Mouse (Mus musculus) midbrain, embryonic 11.5 days (tissue): Measurements from ENCODE around the gene Foxp1. TPM values are rescaled to one million over a fixed set of nuclear protein-coding genes. Genes with fewer than 3 reads are reported as not detected.

Experiments used
- ATAC-seq: fragments of 200-750 bp; cut with Nextera tagmentation; 2 replicates; pipeline ENCODE4 v1.8.0; 2017; ENCODE audit warnings: moderate TSS enrichment, moderate library complexity; ENCODE audit not compliant: low FRiP score
- DNase-seq: peaks from one replicate; pipeline ENCODE4 v3.0.0; 2015; ENCODE audit warnings: low spot score; ENCODE audit errors: missing footprints
- H3K27ac ChIP-seq: fragments of 300-500 bp; sonication (generic); 2 replicates; pipeline ENCODE4 v1.5.1; 2014; ENCODE audit warnings: low read depth, low read length
- H3K27me3 ChIP-seq: fragments of 300-500 bp; sonication (generic); 2 replicates; pipeline ENCODE4 v1.6.1; 2014; ENCODE audit warnings: mild to moderate bottlenecking, low read length, moderate library complexity, mixed read lengths; ENCODE audit not compliant: control insufficient read depth, insufficient read depth
- H3K36me3 ChIP-seq: fragments of 300-500 bp; sonication (generic); 2 replicates; pipeline ENCODE4 v1.6.1; 2014; ENCODE audit warnings: mild to moderate bottlenecking, low read length, moderate library complexity, mixed read lengths; ENCODE audit not compliant: control insufficient read depth, insufficient read depth
- H3K4me1 ChIP-seq: fragments of 300-500 bp; sonication (generic); 2 replicates; pipeline ENCODE4 v1.6.1; 2014; ENCODE audit warnings: low read length; ENCODE audit not compliant: control insufficient read depth, insufficient read depth
- H3K4me2 ChIP-seq: fragments of 300-500 bp; sonication (generic); 2 replicates; pipeline ENCODE4 v1.6.1; 2014; ENCODE audit warnings: mild to moderate bottlenecking, moderate library complexity
- H3K4me3 ChIP-seq: fragments of 300-500 bp; sonication (generic); 2 replicates; pipeline ENCODE4 v1.5.1; 2014; ENCODE audit warnings: low read depth, low read length
- H3K9ac ChIP-seq: fragments of 300-500 bp; sonication (generic); 2 replicates; pipeline ENCODE4 v1.6.1; 2014; ENCODE audit warnings: low read length
- H3K9me3 ChIP-seq: fragments of 300-500 bp; sonication (generic); 2 replicates; pipeline ENCODE4 v1.6.1; 2016; ENCODE audit warnings: low read length; ENCODE audit not compliant: control insufficient read depth
- WGBS: fragments of 180-500 bp; shearing (Covaris S2); extraction: QIAGEN DNeasy Blood & Tissue Kit; methylation state at CpG from one replicate; pipeline ENCODE4 v1.1.7; 2014; 5-methylcytosine and 5-hydroxymethylcytosine counted together
- polyA plus RNA-seq: library from polyadenylated mRNA; unstranded; fragments of >200 nt; fragmentation: Nextera tagmentation; extraction: Ambion mirVana; gene quantifications from 2 replicates; pipeline ENCODE4 v1.2.1, GENCODE M21; 2014

Gene Foxp1
- polyA plus RNA-seq, 1 experiment from 2014 or later: 86.2 TPM

DNA sequence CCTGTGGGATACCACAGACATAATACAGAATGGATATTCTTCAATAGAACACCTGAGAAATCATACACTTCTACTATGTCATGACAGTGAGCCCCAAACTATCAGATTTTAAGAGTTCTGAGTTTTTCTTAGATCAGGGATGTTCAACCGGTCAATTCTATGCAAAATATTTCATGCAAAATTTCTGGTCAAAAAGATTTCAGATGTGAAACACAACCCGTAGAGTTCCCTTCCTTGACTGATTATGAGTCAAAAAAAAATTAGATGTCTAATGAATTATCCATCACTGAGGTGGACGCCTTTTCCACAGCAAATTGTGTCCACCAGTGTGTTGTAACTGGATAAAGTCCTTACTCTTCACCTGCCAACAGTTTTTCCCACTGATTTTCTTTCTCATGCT lies 188.3 kb downstream of the Foxp1 start:
- H3K27me3 ChIP-seq: no peaks in the 10 kb centered on the region
- no peaks in the 10 kb centered on the region for H3K4me1 ChIP-seq
- no peak overlapping the region for H3K4me2 ChIP-seq
- 92% methylated on average over 3 of the region's 3 CpGs for WGBS
- no peak overlapping the region for H3K4me3 ChIP-seq
- no peak overlapping the region for H3K9ac ChIP-seq
- ATAC-seq: no peak
- no peaks in the 10 kb centered on the region for H3K36me3 ChIP-seq
- H3K27ac ChIP-seq: no peak overlapping the region
- H3K9me3 ChIP-seq: no peaks in the 10 kb centered on the region
- no peak for DNase-seq

- Histone ChIP-seq H3K27ac (no peak overlapping the region), H3K4me1 (no peaks in the 10 kb centered on the region), H3K27me3 (no peaks in the 10 kb centered on the region), H3K9ac (no peak overlapping the region), H3K9me3 (no peaks in the 10 kb centered on the region), H3K36me3 (no peaks in the 10 kb centered on the region), H3K4me3 (no peak overlapping the region), H3K4me2 (no peak overlapping the region)
- DNase-seq (no peak), ATAC-seq (no peak)
- 89% methylated on average over 5 of the region's 5 CpGs for WGBS
Measured at GRCm38 (mm10) chr6:99333127-99333526, 189.4 kb downstream of the Foxp1 start.

GRCm38 (mm10) chr6:99330169-99330568 lies 192.4 kb downstream of the Foxp1 start:
- Histone ChIP-seq H3K9me3 (no peaks in the 10 kb centered on the region), H3K4me1 (no peaks in the 10 kb centered on the region), H3K9ac (no peak overlapping the region), H3K27ac (no peak overlapping the region), H3K4me3 (no peak overlapping the region), H3K4me2 (no peak overlapping the region), H3K36me3 (no peaks in the 10 kb centered on the region), H3K27me3 (no peaks in the 10 kb centered on the region)
- DNase-seq (no peak), ATAC-seq (no peak)
- WGBS: 87% methylated on average over 4 of the region's 4 CpGs

DNA sequence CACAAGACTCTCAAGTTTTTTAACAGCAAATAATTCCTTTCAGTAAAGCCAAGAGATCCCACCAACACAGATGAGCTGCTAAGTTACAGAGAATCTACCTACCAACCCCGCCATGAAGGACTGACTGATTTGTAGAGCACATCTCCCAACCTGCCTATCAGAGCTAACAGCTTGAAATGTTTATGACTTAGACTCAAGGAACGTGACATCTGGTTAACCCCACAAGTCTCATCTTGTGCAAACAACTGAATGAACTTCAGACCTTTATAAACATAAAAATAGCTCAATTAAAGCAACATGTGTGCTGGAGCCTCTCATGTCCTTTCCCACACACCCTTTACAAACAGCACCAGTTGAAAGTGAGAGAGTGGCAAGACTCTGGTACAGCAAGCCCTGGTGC lies 193.9 kb downstream of the Foxp1 start:
- H3K4me3 ChIP-seq: no peak overlapping the region
- no peak overlapping the region for H3K27ac ChIP-seq
- H3K9me3 ChIP-seq: no peaks in the 10 kb centered on the region
- H3K36me3 ChIP-seq: no peaks in the 10 kb centered on the region
- WGBS: 80% methylated on average over 2 of the region's 2 CpGs
- H3K9ac ChIP-seq: no peak overlapping the region
- H3K4me1 ChIP-seq: no peaks in the 10 kb centered on the region
- H3K4me2 ChIP-seq: no peak overlapping the region
- no peaks in the 10 kb centered on the region for H3K27me3 ChIP-seq
- no peak for DNase-seq
- ATAC-seq: no peak

DNA sequence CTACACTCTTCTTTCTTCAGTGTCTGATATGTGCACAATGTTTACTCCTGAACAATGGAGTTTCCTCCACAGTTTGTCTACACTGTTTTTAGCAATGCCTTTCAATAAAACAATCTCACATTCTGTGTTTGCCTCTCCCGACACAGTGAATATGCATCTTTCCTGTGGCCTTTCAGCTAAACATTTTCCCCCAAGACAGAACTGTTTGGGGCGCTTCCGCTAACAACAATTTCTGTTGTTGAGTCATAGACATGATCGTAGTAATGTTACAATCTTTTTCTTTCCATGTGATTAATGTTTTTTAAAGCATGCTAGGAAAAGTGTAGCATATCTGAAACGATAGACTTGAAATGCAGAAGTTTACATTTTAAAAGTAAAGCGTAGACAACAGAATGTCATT lies 194.4 kb downstream of the Foxp1 start:
- H3K4me2 ChIP-seq: no peak overlapping the region
- no peaks in the 10 kb centered on the region for H3K36me3 ChIP-seq
- H3K9me3 ChIP-seq: no peaks in the 10 kb centered on the region

DNA sequence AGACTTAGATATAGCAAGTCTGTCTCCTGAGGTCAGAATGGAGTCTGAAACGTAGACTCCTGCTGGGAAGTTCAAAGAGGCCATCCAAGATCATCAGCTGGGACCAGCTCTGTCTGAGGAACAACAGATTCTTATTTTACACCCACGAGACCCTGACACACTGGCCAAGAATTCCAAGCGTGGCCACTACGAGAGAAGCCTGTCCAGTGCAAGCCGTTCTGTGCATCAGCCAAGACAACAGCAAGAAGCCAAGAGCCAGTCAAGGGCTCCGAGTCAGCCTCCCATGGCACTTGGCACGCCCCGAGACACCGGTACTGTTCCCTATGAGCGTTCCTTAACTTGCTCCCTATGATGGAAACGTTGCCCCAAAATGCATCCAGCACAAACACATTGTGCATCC lies 194.8 kb downstream of the Foxp1 start:
- no peaks in the 10 kb centered on the region for H3K36me3 ChIP-seq
- H3K9ac ChIP-seq: no peak overlapping the region
- H3K4me3 ChIP-seq: no peak overlapping the region
- no peaks in the 10 kb centered on the region for H3K9me3 ChIP-seq
- no peak overlapping the region for H3K27ac ChIP-seq
- no peaks in the 10 kb centered on the region for H3K4me1 ChIP-seq
- H3K4me2 ChIP-seq: no peak overlapping the region
- DNase-seq: no peak
- H3K27me3 ChIP-seq: no peaks in the 10 kb centered on the region
- no peak for ATAC-seq
- WGBS: 75% methylated on average over 11 of the region's 11 CpGs

More for the DNA sequence above, 194.4 kb downstream of the Foxp1 start:
- DNase-seq (no peak), ATAC-seq (no peak)
- Histone ChIP-seq H3K4me3 (no peak overlapping the region), H3K9ac (no peak overlapping the region), H3K27ac (no peak overlapping the region), H3K4me1 (no peaks in the 10 kb centered on the region), H3K27me3 (no peaks in the 10 kb centered on the region)
- whole genome bisulfite sequencing: 89% methylated on average over 6 of the region's 6 CpGs

DNA sequence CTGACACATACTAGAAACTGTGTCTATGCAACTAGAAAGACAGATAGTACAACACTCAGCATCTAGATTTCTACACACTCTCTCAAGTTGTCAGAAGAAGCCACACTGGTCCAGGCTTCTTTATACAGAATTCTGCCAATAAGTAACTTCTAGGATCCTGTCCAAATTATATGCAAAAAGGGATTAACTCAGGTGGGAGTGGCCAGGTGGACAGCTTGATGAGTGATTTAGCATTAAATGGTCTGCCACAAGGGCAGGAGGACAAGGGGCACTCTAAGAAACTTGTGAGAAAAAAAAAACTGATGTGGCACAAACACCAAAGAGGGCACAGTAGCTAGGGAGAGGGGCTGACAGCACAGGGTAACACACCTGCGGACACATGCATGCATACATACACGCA lies 196.6 kb downstream of the Foxp1 start:
- H3K9me3 ChIP-seq: no peaks in the 10 kb centered on the region
- DNase-seq (no peak), ATAC-seq (no peak)
- H3K27ac ChIP-seq: no peak overlapping the region
- H3K27me3 ChIP-seq: no peaks in the 10 kb centered on the region
- H3K9ac ChIP-seq: no peak overlapping the region
- H3K36me3 ChIP-seq: no peaks in the 10 kb centered on the region
- no peak overlapping the region for H3K4me2 ChIP-seq
- H3K4me3 ChIP-seq: no peak overlapping the region
- H3K4me1 ChIP-seq: peaks cover 1% of the 10 kb centered on the region; the same call in 1 of the 2 replicates
- 100% methylated on average over 2 of the region's 2 CpGs for WGBS

DNA sequence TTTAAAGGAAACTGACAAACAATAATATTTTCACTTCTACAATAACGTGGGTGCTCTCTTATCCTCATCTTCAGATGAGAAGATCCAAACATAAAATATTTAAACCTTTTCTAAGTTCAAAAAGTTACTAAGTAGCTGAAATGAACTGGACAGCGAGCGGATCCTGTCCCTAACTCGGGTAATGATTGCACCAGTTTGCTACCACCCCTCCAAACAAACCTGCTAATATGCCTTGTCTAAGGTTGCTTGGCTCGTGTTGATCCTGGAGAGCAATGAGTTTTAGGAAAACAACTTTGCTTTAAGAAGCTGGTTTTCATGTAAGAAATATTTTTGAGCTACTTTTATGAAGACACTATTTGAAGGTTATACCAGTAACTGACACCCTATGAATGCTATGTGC lies 197.1 kb downstream of the Foxp1 start:
- H3K4me3 ChIP-seq: no peak overlapping the region
- no peak overlapping the region for H3K27ac ChIP-seq
- DNase-seq (no peak), ATAC-seq (no peak)
- H3K9ac ChIP-seq: no peak overlapping the region
- H3K4me2 ChIP-seq: no peak overlapping the region
- no peaks in the 10 kb centered on the region for H3K36me3 ChIP-seq
- 89% methylated on average over 5 of the region's 5 CpGs for WGBS
- H3K4me1 ChIP-seq: peaks cover 5% of the 10 kb centered on the region; the same call in 1 of the 2 replicates
- no peaks in the 10 kb centered on the region for H3K27me3 ChIP-seq
- H3K9me3 ChIP-seq: no peaks in the 10 kb centered on the region

DNA sequence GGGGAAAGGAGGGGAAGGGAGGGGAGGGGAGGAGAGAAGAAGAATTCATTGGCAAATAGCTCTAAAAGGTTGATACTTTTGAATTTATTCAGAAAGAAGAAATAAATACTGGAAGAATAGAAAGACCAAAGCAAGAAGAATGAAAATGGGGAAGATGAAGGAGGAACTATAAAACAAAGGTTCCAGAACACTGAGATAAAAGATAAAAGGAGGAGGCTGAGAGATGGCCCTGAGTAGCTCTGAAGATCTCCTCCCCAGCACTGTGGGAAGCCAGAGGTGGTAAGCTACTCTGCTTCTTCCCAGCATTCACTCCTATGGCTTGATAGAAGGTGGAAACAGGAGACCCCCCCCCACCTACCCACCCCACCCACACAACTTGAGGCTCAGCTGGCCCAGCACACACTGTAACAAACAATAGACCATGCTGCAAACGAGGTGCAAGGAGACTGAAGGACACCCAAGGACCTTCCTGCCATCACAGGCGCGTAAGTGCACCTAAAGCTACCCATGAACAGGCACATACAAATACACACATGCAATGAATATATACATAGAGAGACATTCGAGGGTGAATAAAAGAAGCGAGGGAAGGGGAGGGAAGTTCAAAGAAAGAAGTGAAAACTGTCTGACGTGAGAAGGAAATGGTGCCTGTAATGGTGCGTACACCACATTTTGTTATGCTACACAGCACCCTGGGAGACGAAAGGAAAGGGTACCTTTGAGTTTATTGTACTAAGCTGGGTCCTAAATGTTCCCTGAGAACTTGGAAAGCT lies 200.2 kb downstream of the Foxp1 start:
- Histone ChIP-seq H3K4me1 (peaks cover 14% of the 10 kb centered on the region; the same call in 1 of the 2 replicates), H3K27ac (no peak overlapping the region), H3K9me3 (no peaks in the 10 kb centered on the region), H3K4me2 (no peak overlapping the region), H3K4me3 (no peak overlapping the region), H3K36me3 (no peaks in the 10 kb centered on the region), H3K9ac (no peak overlapping the region), H3K27me3 (no peaks in the 10 kb centered on the region)
- DNase-seq (no peak), ATAC-seq (no peak)
- 82% methylated on average over 8 of the region's 8 CpGs for WGBS
